Mouse (Mus musculus) thymus, postnatal 14 days (tissue): ENCODE results near the gene 2210011C24Rik.
"Not testable (repeated sequence)": the region's sequence is repeated elsewhere in the genome, so short reads cannot be mapped to it uniquely, and the experiment has no call there.

Experiments
- DNase-seq: peaks from one replicate; pipeline ENCODE4 v3.0.0; 2021

Gene 2210011C24Rik

DNA sequence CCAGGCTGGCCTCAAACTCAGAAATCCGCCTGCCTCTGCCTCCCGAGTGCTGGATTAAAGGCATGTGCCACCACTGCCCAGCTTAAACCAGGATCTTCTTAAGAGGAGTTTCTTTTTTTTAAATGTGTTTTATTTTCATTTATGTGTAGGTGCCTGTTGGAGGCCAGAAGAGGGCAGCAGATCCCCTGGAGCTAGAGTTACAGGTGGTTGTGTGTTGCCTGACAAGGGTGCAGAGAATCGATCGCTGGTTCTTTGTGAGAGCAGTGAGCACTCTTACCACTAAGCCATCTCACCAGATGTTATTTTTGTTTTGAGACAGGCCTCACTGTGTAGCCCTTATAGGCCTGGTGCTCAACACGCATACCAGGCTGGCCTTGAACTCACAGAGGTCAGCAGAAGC, 3.9 kb upstream of the 2210011C24Rik start:
- no peak for DNase-seq

DNA sequence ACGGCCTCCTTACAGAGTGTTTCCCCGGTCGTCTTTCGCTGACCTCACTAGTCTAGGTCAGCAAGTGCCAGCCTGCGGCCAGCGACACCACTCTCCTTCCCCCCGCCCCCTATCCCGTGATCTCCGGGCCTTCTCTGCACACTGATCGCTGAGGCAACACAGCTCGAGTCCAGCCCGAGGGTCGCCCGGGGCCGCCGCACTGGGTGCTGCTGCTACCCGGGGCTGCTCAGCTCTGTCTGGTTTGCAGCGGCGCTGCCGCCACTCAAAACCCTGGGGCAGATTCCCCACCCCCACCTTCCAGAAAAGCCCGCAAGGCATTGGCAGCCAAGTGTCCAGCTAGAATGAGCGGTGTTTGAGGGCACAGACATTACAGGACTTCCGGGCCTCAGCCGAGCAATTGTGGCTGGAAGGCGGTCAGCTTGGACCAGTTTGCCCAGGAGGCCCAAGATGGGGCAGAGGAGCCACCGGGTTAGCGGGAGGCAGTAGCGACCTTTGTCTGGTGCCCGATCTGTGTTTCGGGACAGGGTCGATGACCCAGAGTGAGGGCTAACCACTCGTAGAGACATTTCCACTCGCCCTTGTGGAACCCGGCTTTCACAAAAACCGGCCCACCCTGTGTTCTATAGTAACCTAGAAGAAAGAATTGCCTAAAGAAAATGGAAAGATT, 661 bp upstream of the 2210011C24Rik start:
- DNase-seq, result no peak

DNA sequence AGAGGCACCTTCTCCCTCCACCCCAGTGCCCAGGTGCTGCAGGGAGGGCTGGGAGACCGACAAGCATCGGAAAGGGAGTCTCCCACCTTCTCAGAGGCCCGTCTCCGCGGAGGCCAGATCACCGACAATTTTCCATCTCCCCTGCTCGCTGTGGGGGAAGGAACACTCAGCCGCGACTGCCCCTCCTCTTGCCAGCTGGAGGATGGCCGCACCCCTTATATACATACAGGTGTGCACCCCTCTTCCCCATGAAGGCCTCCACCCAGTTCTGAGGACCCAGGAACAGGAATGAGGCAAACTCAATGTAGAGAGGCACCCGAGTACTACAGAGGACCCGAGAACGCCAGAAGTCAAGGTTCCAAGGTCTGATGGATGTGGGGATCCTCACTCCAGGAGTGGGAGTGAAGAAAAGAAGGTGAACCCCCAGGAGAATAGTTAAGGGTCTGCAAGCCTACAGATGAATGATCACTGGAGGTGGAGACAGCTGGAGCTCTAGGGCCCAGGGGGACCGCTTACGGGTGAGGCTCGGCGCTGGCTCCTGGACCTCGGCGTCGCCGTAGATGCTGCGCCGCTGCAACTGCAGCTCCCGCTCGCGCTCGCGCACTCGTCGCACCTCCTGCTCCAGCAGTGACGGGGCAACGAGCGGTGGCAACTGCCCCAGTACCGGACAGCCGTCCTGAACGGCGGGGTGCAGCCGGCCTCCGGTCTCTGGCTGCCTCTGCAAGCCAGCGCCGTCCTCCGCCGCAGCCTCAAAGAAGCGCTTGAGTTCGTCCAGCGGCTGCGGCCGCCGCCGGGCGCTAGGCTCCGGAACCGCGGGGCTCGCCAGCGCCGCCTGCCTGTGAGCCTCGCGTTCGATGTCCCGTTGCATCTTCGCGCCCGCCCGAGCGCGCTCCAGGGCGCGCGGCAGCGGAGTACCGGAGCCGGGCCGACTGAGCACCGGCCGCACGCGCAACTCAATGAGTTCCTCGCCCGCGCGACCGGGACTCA, 1.1 kb downstream of the 2210011C24Rik start:
- DNase-seq, result peak; percentile 75

DNA sequence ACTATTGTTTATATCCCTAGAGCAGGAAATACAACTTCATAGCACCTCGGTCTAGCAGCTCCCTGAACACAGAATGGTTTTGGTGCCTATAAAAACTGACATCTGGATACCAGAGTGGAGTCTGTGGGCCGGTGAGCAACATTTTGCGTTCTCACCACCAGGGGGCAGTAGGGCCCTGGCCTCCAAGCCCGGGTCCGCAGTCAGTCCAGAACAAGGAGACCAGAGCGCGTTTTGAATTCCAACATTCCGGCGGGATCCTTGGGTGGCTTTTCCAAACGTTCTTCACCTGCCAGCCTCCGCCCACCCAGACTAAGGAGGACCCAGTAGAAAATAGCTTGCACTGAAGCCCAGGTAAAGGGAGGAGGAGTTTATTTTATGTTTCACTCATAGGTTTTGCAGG, 2.1 kb downstream of the 2210011C24Rik start:
- DNase-seq, result peak; percentile 84

DNA sequence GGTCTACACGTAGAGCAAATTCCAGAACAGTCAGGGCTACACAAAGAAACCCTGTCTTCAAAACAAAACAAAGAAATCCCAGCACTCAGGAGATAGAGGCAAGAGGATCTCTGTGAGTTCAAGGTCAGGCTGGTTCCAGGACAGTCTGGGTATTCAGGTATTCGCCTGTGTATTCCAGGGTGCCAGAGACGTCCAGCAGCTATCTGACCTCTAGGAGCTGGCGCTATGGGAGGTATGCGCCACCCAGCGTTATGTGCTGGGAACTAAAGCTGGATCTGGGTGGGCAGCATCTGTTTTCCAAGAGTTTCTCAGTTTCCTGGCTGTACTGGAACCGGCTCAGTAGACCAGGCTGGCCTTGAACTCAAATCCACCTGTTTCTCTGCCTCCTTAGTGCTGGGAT, 3.6 kb downstream of the 2210011C24Rik start:
- no peak for DNase-seq

DNA sequence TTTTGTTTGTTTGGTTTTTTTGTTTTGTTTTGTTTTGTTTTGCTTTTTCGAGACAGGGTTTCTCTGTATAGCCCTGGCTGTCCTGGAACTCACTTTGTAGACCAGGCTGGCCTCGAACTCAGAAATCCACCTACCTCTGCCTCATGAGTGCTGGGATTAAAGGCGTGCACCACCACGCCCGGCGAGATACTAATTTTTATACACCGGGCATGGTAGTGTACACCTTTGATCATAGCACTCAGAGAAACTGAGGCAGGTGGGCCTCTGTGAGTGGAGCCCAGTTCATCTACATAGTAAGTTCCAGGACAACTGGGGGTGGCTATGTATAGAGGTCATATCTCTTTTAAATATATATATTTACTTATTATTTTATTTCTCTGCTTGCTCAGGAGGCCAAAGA, 6.5 kb downstream of the 2210011C24Rik start:
- not testable (repeated sequence) for DNase-seq

DNA sequence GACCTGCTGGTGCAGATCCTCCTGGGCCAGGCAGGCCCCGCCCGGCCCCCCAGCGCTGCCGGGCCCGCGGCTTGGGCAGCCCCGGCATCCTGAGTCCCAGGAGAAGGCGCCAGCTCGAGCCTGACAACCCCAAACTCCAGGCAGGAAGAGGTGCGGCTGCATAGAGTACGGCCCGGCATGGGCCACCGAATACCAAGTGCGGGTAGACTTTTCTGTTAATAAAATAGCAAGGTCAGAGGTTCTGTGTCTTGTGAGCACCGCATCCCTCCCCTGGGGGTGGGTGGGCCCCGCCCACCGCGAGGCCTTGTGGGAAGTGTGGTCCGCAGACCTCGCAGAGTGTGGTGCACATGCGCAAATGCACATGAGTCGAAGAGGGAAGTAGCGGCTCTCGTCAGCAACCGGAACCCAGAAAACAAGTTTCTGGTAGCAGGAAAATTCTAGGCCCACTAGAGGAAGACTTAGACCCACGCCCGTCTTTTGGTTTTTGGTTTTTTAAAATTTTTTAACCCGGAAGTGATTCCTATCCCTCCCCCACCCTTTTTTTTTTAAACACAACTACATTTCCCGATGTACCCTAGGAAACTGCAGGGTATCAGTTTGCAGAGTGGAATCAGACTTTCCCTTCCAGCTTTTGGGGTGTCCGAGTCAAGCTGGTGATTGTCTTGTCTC, 7.3 kb downstream of the 2210011C24Rik start:
- peak; percentile 97 for DNase-seq

DNA sequence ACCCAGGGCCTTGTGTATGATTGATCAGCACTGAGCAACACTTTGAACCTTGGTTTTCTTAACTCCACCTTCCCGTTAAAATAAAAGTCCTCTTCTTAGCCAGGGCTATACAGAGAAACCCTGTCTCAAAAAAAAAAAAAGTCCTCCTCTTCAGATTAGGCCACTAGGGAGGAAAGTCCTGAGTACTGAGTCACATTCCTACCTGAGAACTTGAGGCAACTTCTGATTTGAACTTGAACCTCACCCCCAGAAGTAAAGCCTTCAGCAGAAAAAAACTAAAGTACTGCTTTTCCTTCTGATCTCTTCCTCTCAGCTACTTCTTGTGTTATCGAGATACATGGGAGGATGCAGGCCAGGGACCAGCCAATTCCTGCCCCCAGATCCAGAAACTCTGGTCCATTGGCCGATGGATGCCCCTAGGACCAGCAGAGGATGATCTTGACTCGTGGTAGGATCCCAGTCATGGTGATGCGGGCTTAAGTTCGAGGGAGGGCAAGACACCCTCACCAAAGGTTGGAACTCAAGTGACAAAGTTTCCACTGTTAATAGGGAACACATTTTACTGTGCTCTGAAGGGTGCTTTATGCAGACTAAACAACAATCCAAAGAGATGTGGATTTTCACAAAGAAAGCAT, 8.2 kb downstream of the 2210011C24Rik start:
- DNase-seq, result no peak

DNA sequence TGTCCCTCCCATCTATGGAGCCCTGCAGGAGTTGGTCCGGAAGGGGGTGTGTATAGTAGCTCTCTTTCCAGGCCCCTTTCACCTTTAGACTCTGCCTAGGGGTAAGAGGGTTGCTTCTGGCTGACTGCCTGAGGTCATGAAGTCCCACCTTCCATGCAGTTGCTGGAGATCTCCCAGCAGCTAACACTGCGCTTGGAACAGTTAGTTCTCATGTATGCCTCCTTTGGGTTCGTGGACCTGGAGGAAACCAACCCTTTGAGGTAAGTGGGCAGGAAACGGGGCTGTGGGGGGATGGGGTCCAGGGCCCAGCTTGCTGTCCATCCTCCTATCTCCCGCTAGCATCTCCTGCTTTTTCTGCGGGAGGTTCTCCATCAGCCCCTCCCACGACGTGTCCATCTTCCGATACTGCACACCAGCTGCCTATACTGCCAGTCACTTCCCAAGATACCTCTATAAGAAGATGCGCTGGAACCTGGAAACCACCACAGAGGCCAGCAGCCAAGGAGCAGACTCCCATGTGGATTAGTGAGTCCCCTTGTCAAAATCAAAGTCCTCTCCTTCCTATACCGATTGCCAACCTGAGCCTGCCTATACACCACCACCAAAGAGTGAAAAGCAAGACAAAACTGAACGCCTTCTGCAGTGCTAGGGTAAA, 8.9 kb downstream of the 2210011C24Rik start:
- no peak for DNase-seq

DNA sequence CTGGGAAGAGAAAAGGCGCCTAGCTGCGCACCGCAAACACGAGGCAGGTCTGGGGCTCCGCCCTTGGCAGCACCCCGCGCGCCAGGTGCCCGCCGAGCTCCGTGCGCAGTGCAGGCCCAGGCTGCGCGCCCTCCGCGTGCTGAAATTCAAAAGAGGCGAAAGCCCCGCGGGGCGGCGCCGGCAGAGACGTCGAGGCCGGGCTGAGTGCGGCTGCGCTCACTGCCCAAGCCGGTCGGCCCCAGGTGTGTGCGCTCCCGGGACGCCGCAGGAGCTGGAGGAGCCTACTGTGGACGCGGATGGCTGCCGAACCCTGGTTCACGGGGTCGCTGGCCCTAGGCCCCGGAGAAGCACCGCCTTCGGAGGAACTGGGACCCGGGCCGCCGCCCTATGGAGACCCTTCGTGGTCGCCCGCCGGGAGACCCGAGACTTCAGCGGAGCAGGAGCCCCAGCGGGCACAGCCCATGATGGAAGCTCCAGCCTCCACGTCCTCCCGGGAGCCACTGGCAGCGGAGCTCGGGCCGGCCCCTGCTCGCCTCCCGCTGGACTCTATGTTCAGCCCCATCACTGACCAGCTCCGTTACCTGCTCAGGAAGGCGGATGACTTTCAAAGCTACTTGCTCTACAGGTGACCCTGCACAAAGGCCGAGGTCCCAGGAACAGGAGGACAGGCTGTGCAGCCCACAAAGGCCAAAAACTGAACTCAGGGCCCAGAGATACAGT, 10.5 kb downstream of the 2210011C24Rik start, which contains the start of gene 1700067K01Rik:
TSS of gene 1700067K01Rik (plus strand) at position 222 of the 720 bp plus-strand sequence.
- DNase-seq, result no peak

DNA sequence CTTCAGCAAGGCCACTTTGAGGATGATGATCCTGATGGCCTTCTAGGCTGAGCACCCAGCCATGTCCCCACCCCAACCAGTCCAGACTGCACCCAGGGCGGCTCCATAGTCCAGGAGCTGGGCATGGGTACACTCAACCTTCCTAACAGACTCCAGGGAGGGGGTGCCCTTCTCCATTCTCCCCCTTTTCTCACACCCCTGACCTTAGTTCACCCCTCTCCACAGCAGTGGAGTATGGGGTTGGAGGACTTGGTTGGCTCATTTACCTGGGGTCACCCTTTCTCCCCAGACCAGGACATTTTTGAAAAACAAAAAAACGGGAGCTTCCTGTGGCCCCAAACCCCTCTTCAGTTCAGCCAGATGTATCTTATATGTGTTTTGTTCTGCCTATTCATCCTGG, 12.1 kb downstream of the 2210011C24Rik start:
- DNase-seq, result no peak

DNA sequence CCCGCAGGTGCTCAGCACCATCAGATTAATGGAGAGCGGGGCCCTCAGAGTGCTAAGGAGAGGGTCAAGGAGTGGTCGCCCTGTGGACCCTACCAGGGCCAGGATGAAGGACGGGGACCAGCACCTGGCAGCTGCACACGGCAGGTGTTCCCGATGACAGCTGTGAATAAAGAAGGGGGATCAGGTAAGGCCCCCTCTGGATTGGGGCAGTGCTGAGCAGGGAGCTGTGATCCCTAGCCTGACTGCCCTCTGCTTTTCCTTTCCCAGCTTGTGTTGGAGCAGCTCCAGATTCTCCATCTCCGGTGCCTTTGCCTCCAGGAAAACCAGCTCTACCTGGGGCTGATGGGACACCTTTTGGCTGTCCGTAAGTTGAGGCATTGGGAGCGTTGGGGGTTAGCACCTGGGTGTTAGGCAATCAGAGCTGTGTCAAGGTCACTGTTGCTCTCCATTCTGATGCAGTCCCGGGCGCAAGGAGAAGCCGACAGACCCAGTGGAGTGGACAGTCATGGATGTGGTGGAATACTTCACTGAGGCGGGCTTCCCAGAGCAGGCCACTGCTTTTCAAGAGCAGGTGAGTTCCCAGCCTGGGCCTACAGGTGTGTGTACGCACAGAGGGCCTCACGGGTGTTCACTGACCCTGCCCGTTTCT, 12.8 kb downstream of the 2210011C24Rik start:
- peak; percentile 18 for DNase-seq

DNA sequence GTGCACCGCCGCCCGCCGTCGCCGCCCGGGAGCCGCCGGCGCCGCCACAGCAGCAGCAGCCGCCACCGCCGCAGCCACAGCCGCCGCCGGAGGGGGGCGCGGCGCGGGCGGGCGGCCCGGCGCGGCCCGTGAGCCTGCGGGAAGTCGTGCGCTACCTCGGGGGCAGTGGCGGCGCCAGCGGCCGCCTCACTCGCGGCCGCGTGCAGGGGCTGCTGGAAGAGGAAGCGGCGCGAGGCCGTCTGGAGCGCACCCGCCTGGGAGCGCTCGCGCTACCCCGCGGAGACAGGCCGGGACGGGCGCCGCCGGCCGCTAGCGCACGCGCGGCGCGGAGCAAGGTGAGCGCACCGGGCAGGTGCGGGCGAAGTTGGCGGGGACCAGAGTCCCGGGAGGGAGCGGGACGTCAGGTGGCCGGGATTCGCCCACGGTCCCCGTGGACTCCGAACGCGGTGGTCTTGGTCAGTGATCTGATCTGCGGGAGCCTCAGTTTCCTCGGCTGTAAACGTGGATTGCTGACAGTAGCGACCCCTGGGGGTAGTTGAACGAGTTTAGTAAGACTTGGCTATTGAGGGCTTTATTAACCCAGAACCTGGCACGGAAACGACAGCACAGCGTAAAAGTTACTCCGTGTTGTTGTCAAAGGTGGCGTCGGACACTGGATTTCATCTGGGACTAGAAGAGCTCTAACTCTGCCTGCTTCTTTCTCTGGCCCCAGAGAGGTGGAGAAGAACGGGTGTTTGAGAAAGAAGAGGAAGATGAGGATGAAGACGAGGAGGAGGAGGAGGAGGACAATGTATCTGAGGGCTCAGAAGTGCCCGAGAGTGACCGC, 13.5 kb downstream of the 2210011C24Rik start:
- peak; percentile 83 for DNase-seq

DNA sequence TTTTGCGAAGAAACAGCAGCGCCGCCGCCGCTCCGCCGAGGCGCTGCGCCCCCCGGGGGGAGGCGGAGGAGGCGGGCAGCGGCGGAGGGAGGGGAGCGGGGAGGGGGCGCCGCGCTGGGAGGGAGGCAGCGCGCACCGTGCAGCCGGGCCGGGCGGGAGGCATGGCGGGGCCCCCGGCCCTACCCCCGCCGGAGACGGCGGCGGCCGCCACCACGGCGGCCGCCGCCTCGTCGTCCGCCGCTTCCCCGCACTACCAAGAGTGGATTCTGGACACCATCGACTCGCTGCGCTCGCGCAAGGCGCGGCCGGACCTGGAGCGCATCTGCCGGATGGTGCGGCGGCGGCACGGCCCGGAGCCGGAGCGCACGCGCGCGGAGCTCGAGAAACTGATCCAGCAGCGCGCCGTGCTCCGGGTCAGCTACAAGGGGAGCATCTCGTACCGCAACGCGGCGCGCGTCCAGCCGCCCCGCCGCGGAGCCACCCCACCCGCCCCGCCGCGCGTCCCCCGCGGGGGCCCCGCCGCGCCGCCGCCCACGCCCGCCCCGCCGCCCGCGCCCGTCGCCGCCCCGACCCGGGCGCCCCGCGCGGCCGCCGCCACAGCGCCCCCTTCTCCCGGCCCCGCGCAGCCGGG, 14.3 kb downstream of the 2210011C24Rik start, which contains the start of gene Samd1:
TSS of gene Samd1 (plus strand) at position 162 of the 631 bp plus-strand sequence.
- DNase-seq, result peak; percentile 67

DNA sequence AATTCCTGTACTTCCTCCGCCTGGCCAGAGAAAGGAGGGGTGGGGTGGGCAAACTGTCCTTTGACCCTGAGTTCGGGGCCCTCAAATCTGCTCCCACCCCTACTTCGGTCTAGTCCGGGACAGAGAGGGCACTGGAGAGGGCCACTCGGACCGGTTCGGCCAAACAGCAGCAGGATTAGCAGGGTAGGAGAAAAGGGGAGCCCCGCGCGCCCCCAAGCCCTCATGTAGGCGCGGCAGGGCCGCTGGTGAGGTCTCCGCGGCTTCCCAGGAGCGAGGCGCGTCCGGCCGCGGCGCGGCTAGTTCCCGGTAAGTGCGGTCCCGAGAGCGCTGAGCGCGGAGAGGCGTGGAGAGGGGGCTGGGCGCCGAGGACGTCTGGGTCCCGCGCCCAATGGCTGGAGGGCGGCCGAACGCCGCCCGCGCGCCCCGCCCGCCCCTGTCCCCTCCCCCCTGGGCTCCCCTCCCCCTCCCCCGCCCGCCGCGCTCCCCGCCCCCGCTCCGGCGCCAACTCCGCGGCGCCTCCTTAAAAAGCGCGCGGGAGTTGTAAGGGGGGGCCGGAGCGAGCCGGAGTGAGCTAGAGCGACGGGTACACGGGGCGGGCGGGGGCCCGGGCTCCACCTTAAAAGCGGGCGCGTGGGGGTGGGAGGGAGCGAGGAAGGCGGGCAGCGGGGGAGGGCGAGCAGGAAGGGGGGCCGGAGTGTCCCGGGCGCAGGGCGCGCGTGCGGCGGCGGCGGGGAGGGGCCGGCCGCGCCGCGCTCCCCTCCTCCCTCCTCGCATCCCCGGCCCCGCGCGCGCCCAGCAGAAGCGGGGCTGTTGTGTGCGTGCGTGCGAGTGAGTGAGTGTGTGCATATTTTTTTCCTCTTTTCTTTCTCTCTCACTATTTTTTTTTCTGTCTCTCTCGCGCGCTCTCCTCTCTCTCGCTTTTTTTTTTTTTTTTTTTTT, 15.1 kb downstream of the 2210011C24Rik start:
- DNase-seq, result peak; percentile 86

DNA sequence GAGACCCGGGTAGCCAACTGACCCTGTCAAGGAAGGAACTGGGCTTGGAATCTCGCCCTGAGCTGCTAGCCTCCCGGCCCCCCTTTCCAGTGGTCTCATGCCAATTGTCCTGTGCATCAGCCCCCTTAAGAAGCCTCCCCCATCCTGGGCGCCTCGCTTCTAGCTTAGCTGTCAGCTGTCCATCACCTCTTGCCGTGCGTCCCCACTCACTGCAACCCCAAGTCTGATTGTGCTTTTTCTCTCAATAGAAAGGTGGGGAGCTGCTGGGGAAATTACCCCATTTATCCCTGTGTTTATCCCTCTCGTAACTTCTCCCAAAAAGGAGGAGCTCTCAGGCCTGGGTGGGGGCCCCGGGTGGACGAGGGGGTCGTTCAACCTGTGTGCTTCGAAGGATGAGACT, 16.0 kb downstream of the 2210011C24Rik start:
- DNase-seq, result peak; percentile 24

DNA sequence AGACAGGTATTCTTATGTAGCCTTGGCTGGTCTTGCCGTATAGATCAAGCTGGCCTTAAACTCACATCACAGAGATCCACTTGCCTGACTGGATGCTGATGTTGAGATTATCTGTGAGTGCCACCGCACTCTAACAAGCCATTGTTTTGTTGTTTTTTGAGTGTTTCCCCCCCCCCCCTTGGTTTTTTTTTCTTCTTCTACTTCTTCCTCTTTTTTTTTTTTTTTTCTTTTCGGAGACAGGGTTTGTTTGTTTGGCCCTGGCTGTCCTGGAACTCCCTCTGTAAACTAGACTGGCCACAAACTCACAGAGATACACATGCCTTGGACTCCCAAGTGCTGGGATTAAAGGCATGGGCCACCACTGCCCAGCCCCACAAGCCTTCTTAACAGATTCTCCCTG, 17.9 kb downstream of the 2210011C24Rik start:
- no peak for DNase-seq

DNA sequence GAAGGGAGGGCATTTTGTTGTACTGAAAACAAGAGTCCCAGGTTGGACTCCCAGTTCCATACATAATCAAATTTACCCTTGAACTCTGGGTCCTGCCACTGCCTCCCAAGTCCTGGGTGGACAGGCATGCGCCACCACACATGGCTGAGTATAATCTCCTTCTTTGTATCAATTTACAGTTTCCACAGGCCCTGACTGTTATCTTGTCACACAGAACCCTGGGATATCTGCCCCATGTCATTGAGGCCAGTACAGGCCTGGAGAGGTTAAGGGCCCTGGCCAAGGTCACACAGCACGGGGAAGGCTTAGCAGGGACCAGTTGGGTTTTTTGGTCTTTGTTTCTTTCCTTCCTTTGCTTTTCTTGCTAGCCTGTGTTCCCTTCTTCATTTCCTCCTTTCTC, 19.5 kb downstream of the 2210011C24Rik start:
- no peak for DNase-seq
